Mouse (Mus musculus) urinary bladder, adult 2 months (tissue): ENCODE measurements at regions not wholly inside any gene's neighbourhood (a gene's known extent, or its start where the extent isn't known, plus 50 kb on each side); places are given as distances from the start of the nearest gene placed in this dataset.
A peak's percentile ranks its signal among the peaks of the same experiment; 100 is the strongest.

ENCODE experiments used
- DNase-seq: peaks from one replicate; pipeline ENCODE4 v3.0.0; 2022; ENCODE audit warnings: low spot score

DNA sequence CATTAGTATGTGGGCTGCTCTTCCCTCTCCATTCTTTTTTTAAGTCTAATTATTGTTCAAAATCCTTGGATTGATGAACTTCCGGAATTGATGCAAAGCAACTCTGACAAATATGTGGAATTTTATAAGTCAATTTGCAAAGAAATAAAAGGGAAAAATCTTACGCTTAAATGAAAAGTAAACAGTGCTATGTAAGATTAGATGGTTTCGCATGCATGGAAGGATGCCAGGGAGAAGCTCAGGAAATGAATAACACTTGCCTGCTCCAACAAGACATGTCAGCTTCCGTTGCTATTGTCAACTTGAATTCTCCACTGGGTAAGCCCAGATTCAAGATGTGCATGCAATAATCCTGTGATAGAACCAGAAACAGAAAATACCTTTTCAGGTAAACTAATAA, 357.2 kb upstream of the Actbl2 start:
- DNase-seq = no peak

DNA sequence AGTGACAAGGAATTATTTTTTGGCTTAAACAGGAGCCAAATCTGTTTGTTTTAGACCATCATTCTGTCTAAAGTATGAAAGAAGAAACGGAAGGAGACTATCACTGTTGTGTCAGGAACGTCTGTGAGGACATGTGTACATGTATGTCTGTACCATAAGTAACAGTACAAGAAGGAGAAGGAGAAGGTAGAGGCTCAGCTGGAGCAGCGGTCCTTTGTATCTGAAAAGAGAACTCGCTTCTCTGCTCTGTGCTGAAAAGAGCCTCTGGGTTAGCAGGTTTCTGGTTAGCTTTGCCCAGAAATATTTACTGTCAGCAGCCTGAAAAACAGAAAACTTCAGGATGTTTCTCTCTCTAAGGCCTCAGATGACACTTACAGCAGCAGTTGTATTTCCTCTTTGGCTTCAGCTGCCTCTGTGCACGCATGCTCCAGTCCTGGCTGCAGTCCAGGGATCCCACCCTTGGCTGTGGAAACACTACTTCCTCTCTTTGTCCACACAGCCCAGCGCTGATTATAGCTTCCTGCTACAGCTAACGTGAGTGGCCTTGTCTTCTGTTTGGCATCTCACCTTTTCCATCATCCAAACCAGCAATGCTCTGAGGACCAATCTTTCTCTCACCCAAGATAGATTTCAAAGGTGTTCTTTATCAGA, 351.7 kb upstream of the Actbl2 start:
- no peak for DNase-seq

DNA sequence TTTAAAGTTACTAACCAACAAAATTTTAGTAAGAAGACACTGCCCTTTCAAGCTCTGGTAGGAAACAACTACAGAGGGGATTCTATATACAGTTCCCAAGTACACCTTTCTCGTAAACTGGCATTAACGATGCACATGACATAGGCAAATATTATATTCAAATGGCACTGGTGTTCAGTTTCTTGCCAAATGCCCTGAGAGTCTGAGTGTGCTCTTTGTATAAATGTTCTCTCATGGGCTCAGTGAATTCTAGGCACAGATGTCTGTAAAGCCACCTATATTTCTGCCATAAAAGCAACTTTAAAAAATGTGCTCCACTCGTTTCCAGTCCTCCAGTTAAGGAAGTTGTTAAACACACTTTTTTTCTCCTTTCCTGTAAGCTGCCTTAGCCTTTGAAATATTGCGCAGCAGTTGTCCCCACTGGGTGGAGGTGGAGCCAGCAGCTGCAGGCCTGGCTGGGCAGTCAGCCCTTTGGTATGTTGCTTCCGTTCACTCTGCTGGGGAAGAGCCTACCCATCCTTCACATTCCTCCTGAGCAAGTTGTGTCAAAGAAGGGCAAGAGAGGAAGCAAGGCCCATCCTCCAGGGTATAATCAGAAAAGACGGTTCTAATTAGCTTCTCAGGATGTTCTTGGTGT, 347.4 kb upstream of the Actbl2 start:
- DNase-seq = no peak

DNA sequence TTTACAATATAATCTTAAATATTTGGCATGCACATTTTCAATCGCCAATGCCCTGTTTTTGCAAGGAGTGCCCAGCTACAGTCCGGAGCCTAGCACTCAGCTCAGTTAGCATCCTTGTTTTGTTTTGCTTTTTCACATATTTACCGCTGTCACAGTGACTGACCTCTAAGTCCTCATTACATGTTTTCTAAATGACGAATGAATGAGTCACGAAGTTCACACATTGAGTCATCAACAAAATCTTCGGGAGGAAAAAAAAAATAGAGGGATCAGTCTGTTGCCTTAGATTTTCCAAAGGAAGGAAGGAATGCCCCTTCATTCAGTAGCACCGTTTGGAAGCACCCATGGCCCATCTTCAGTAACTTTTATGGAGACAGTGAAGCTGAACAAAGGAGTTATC, 342.9 kb upstream of the Actbl2 start:
- DNase-seq = no peak

DNA sequence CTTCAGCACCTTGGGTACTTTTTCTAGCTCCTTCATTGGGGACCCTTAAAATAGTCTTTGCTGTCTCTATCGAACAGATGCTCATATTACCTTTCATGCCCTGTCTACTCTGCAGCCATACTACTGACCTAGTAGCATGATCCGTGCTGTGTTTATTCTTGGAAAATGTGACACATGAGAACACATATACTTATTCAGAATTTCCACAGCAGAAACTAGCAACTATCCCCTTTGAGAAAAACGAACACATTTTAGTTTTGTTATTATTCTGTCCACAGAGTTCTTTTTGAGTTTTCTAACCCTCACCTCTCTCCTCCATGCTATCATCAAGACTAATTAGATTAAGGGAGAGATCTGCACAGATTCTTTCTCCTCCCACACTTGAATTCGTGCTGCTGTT, 341.6 kb upstream of the Actbl2 start:
- DNase-seq = no peak

DNA sequence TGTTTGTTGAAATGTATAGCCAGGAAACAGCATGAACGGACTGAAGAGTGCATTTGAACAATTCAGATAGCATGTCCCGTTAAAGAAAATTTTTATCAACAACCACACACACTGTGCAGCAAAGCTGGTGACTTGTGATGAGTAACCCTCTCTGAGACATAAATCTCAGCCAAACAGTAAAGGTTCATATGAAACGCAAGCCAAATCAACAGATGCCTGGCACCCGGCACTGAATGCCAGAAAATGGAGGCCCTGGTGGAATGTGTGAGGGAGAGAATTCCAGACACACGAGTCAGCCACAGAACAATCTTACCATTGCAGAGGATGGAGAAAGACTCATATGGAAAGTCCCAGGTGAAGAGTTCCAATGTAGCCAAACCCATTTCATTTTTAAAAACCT, 341.1 kb upstream of the Actbl2 start:
- DNase-seq = no peak

DNA sequence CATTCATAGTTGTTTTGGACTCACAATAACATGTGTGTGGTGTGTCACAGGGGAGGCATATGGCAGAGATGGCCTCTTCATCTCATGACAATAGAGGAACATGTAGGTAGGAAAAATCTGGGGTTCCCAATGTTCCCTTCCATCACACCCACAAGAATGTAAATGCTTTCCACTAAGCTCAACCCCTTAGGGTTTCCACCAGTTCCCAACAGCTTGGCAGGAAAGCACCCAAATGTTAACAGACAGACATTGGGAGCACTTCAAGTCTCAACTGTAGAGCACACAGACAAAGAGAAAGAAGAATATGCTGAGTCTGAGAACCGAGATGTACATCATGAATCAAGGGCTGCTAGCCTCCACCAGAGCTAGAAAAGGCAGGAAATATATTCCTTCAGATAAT, 339.7 kb upstream of the Actbl2 start:
- no peak for DNase-seq

DNA sequence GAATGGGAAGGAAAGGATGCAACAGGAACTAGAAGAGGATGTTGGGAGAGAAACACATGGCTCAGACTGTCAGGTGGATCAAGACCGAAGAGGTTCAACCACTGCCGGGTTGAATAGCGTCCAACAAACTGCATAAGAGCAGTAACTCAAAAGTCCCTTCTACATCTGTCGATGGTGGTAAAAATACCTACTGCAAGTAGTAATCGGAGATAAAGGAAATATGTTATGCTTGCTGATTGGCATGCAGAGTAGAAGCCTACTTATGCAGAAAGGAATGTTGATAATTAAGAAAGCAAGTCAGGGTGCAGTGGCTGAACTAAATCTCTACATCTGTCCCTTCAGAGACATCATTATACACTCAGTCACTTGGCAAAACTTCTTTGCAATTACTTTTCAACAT, 330.9 kb upstream of the Actbl2 start:
- DNase-seq = no peak

DNA sequence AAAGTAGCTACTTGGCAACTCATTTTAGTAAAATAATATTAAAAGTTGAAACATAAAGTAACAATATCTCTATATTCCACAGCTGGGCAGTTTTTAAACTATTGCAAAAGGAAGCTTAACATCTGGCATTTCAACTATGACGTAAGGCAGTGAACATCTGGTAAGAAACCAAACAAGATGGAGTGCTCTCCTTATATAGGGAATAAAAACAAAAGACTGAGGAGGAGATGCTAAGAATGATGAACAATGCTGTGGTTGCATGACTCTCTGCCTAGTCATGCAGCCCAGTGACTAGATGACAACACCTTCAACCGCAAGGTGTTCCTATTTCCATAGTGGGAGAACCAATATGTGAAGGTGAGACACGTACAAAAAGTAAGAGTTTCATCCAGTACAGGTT, 329.9 kb upstream of the Actbl2 start:
- no peak for DNase-seq

DNA sequence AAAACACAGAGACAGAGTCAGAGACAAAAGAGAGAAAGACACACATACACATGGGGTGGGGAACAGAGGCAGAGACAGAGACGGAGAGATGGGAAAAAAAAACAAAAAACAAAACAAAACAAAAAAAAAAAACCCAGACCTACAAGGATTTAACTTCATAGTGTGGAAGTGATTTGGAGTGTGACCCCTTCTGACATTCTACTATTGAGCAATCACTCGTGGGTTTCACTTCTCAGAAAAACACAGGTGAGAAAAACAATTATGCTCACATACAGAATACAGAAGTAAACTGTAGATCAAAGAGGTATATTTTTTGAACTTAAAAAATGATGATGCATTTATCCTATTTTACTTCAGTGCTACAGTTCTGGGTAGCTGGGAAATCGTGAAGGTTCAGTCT, 326.7 kb upstream of the Actbl2 start:
- DNase-seq = no peak

DNA sequence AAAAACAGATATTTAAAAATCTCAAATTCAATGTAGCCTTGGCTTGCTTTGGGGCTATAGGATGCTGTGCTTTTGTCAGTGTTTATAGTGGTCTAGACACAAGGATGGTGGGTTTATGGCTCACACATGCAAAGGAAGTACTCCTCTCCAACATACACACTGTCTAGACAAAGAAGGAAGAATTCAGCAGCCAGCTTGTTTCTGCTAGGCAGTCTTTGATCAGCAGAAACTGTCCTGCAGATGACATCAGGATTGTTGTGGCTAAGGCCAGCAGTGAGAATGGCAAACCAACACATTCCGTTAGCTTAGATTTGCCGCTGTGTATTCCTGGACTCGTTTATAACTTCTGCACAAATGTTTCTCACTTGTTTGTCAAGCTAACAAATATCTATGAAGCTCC, 325.9 kb upstream of the Actbl2 start:
- DNase-seq = no peak

DNA sequence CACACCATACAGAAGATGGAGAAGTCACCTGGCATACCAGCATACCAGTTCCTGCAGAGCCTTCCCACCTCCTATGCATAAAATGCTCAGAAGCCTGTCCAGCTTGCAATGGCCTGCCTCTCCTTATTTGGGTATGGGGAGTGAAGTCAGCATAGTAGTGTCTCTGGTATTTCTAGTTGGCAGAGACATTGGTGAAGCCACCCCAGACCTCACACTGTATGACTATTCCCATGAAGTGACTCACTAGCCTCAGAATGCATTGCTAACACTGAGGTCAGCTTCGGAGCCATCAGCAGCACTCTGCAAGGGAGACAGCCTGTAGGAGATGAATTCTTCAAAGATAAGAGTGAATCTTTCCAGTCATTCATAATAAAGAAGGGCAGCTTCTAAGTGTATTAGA, 325.2 kb upstream of the Actbl2 start:
- DNase-seq = no peak

DNA sequence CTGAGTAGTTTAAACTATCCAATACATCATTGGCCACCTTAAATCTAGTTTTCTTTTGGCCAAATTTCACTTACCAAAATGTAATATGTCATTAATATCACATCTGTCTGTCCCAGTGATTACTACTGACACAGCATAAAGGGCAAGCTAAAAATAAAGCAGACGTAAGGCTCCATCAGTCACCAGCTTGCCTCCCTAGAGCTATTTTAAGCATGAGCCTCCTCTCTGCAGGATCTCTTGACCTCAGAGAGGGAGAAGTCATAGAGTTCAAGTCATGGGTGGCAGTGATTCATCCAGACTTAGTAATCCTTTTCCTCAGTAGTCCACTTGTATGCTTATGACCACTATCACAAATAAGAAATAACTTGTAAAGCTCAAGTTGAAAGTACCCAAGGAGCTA, 313.2 kb upstream of the Actbl2 start:
- DNase-seq = no peak

DNA sequence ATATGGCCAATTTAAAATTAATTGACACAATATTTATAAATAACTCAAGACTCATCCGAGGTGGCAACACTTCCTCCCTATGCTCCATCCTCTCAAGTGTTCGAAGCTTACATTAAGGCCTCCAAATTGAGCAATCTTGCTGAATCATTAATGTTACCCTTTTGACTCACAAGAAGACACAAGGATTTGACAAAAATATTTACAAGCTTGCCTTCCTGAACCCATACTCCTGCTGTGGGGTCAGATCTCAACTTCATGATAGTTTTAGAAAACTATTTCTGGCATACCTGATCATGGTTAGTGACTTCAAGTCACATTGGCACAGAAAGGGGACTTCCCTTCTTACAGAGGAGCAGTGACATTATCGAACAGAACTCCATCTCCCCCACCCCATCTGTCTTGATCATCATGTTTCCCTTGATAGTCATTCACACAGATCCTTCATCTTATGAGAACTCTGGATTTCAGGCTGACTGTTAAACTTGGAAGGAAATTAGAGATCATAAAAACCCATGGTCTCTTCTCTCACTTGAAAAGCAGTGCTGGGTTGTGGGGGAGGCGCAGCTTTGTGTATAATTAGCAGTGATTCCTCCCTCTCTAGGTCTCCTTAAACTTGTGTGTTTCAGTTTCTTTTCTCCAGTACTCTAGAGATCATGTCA, 311.7 kb upstream of the Actbl2 start:
- DNase-seq = no peak

DNA sequence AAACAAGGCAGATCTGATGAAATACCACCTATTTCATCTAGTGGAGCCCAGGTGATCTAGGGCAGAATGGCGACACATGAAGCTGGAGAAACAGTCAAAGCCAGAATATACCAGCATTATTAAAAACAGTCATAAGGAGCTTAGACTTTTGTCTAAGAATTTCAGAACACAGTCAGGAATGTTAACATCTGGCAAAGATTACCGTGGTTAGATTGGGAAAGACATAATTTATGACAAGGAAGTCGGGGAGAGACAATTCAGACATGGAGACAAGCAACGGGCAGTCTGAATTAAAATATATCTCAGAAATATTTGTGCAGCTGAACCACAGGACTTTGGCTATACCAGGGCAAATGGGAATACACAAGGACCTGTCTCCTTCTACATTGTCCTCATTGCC, 310.8 kb upstream of the Actbl2 start:
- no peak for DNase-seq

DNA sequence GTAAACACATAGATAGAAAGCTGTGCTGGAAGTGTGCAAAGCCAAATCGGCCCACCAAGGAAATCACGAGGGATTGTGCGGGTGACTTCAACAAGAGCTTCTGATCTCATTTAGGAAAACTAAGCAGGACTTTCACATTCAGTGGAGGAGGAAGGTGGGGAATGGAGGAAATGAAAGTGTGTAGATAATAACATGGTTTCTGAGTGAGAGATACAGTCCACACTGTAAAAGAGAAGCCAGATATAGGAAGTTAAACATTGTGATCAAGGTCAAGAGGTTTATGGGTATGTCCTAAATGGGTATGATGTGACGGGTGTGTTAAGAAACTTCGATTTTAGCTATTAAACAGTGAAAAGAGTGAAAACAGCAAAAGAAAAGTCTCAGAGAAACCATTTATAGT, 310.1 kb upstream of the Actbl2 start:
- no peak for DNase-seq

DNA sequence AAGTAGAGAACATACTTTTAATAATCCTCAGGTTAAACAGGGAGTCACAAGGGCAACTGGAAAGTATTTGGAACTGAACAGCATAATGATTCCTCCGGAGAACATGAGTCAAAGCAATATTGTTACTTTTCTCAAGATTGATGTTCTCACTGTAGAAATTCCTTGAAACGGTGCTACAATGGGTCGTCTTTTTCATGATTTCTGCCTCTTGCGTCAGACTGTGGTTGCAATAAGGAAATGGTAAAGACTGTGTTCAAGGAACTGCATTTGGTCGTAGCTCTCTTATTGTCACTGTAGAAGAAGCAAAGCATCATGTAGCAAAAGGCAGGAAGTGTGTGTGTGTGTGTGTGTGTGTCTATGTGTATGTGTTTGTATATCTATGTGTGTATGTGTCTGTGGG, 294.6 kb upstream of the Actbl2 start:
- no peak for DNase-seq

DNA sequence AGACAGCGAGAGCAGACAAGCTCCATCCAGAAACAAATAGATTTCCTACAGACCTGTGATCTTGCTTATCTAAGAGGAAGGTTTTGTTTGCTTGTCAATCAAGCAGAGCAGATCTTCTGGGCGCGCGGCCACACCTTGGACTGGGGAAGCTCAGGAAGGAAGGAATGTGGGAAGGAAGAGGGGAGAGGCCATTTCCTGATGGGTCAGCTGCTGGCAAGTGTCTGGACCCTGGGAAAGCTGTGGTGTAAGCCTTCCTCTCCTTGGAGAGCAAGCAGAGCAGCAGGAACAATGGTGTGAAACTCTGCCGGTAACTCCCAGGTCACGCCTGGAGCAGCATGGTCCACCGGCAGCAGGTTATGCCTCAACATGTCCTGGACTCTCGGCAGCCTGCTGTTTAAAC, 287.7 kb upstream of the Actbl2 start:
- DNase-seq = peak; percentile 24

DNA sequence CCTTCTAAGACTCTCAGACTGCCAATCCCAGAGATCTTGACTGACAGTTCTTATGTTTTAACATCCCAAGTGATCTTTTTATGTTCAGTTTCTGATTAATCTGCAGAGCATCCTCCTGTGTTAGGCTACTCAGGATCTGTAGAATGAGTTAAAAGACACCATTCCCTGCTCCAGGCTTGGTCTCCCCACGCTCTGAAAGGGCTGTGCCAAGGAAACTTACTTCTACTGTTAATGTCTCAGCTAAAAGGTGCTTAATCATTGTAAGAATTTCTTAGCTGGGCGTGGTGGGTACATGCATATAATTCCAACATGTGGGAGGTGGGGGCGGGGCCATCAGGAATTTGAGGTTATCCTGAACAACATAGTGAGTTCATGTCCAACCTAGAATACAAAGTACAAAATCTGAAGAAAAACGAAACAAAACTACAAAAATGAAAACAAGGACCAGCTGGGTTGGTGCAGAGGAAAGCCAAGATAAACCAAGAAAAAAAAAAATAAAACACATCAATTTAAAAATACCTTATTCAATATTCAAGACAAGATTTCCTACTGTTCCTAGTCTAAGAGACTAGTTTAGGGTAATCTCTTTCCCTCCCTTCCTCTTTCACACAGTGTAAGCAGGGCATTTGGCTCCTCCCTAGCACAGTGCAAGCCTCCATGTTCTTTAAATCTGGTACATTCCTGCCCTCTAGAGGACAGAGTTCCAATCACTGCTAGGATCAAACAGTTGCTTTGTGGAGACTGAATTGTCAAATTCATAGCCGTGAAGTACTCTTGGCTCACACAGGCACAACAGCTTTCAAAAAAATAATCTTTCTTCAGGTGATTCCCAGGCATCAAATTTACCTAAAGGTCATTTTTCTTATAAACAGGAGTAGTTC, 286.9 kb upstream of the Actbl2 start:
- DNase-seq = no peak

DNA sequence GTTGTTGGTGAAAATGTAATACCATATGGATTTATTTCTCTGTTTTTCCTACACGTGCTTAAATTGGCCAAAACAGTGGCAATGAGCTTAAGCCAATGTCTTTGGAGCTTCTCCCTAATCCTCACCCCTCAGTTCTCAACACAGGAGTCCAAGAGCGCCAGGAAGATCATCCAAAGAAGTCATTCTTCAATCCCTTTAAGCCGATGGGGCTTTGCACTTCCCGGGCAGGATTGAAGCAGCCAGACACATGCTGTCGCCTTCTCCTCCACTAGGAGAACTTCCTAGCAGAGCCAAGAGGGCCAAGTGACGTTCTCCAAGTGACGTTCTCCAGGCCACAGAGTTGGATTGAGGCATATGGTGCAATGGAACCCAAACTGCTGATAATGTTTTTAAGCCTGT, 286.3 kb upstream of the Actbl2 start:
- DNase-seq = no peak

DNA sequence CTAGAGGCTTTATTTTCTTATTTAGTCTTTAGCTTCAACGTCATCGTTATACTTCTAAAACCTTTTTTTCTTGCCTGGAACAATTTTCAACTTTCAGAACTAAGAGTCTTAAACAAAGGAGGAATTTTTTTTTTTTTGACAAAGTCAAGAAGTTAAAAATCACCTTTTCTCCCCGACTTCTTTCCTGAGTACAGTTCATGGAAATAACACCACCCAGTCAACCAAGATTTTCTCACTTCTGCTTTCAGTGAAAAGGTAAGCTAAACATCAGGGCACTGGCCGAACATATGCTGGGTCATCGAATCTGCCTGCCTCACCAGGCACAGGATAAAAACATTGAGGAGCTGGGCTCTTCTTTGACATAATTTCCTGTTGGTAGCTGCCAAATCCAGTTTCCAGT, 277.4 kb upstream of the Actbl2 start:
- DNase-seq = no peak

DNA sequence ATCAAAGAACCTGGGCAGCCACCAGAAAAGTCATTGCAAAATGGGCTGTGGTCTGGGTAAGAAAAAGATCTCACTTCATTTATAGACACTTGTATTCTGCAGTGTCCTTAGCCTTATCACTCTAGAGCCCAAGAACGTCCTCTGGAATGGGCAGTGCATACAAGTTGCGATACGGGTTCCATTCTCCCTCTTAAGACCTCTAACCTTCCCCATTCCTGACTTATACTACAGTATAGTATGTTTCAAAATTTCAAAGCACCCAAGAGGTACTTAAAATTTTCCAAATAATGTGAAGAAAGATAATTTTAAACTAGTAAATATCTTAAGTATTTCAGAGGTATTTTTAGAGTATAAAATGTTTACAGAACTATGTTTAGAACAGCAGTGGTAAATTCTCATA, 276.8 kb upstream of the Actbl2 start:
- no peak for DNase-seq

DNA sequence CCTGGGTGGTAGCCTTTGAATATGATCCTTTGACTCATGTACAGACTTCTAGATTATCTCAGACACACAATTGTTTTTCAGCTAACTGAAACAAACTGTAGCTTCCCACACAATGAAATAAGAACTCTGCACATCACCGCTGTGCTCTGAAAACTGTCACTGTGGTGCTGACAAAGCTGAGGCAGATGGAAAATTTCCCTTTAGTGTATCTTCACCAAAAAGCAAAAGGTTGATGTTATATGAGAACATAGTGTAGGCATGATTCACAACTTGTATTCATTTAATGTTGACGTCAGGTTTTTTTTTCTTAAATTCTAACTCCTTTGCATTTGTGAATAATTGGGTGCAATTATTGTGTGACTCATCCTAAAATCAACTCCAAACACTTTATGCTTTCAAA, 264.1 kb upstream of the Actbl2 start:
- DNase-seq = no peak
